Mouse (Mus musculus) pancreas, adult 10 weeks (tissue): Measurements from ENCODE around the gene Tmem248. TPM values are rescaled to one million over a fixed set of nuclear protein-coding genes. Genes with fewer than 3 reads are reported as not detected.

Experiments
- polyA plus RNA-seq: library from polyadenylated mRNA; stranded (reverse); fragments of 350-450 nt; fragmentation: Illumina TruSeq; extraction: RNeasy Lipid Tissue Mini Kit (QIAGEN cat#74804); gene quantifications from one replicate; pipeline ENCODE4 v1.2.3, GENCODE M21; 2015; ENCODE audit warnings: low read depth, low replicate concordance; ENCODE audit not compliant: insufficient read depth

The Tmem248 gene
- 17.0 TPM for polyA plus RNA-seq

DNA sequence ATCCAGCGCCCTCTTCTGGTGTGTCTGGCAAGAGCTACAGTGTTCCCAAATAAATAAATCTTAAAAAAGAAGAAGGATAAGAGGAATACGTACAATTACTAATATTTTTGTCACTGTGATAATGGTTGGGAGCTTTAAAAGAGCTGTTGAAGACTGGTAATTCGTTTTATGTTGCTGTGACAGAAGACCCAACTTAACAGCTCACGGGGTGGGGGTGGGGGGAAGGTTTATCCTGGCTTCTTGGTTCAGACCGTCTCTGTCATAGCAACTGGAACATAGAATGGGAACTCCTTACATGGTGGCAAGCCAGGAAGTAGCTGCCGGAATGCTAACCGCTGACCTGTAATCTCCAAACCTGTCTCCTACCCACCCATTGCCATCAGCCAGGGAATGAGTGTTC, at the start of gene Tmem248:
Tmem248 (plus strand) TSS at position 301 of the 400 bp plus-strand sequence.

GRCm38 (mm10) chr5:130171423-130171954, 45.4 kb upstream of the Tmem248 start, which contains the start of gene Rabgef1:
Gene Rabgef1 (plus strand): TSS chr5:130171798.

GRCm38 (mm10) chr5:130255017-130255720, 38.3 kb downstream of the Tmem248 start, which contains the start of the genes Sbds and Tyw1:
Gene Sbds (minus strand): TSS chr5:130255530.
Gene Tyw1 (plus strand): TSS chr5:130255619.

Other genes with a start within 250 kb of the Tmem248 start
- 9.7 TPM for gene Gusb, start 214.0 kb upstream of the Tmem248 start, polyA plus RNA-seq
- gene Asl, start 187.8 kb upstream of the Tmem248 start, polyA plus RNA-seq = 10.3 TPM
- 5.2 TPM for gene Crcp, start 187.8 kb upstream of the Tmem248 start, polyA plus RNA-seq
- 10.3 TPM for gene Tpst1, start 143.8 kb upstream of the Tmem248 start, polyA plus RNA-seq
- gene Kctd7, start 72.2 kb upstream of the Tmem248 start, polyA plus RNA-seq = 0.96 TPM
- gene Rabgef1, start 45.3 kb upstream of the Tmem248 start, polyA plus RNA-seq = 6.7 TPM
- 19.0 TPM for gene Sbds, start 38.4 kb downstream of the Tmem248 start, polyA plus RNA-seq
- 2.7 TPM for gene Tyw1, start 38.5 kb downstream of the Tmem248 start, polyA plus RNA-seq
- gene Caln1, start 152.4 kb downstream of the Tmem248 start, polyA plus RNA-seq = not detected
- not detected for gene A330070K13Rik, start 167.6 kb downstream of the Tmem248 start, polyA plus RNA-seq